Mouse (Mus musculus): ENCODE data around the gene Fgfr2. TPM values are rescaled to one million over a fixed set of nuclear protein-coding genes. Genes with fewer than 3 reads are reported as not detected.
A peak's percentile ranks its signal among the peaks of the same experiment; 100 is the strongest.

Gene Fgfr2
- polyA plus RNA-seq, 1 experiment from 2014 or later: 11.4 TPM

DNA sequence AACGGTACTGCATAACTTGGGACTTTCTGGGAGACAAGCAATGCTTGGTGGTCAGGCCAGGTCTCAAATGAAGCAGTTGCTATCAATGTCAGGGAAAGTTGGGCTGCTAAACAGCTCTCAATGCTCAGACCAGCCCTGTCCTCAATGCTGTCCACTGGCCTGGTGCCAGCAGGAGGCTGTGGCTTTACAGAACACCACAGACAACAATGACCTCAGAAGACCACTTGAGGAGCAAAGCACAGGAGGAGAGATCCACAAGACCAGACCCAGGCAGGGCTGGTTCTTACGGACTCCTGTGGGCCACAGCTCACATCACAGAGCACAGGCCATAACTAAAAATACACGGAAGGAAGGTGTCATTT is 368.8 kb downstream of the Fgfr2 start:
- H3K27me3 ChIP-seq (ENCODE audit: control insufficient read depth, insufficient read depth, low read depth, low read length): no peaks in the 10 kb centered on the region
- no peak overlapping the region for H3K4me2 ChIP-seq (ENCODE audit: low read depth, low read length)
- H3K4me3 ChIP-seq (ENCODE audit: low read depth, low read length): no peak overlapping the region
- H3K36me3 ChIP-seq (ENCODE audit: control insufficient read depth, insufficient read depth): peaks cover 59% of the 10 kb centered on the region
- H3K4me1 ChIP-seq (ENCODE audit: control insufficient read depth, low read depth, low read length): peaks cover 26% of the 10 kb centered on the region
- H3K9me3 ChIP-seq (replicated peaks; ENCODE audit: control insufficient read depth, low read length): no peaks in the 10 kb centered on the region
- H3K9ac ChIP-seq (ENCODE audit: low read depth, low read length): peak overlapping the region; percentile 3; the same call in 1 of the 2 replicates
- no peak overlapping the region for H3K27ac ChIP-seq (ENCODE audit: low read length)
- 78% methylated on average over 3 of the region's 3 CpGs for whole genome bisulfite sequencing (ENCODE audit: insufficient replicate concordance)
- ATAC-seq (ENCODE audit: low read depth): no peak

- Histone ChIP-seq H3K36me3 (ENCODE audit: control insufficient read depth, insufficient read depth) (peaks cover 56% of the 10 kb centered on the region), H3K4me1 (ENCODE audit: control insufficient read depth, low read depth, low read length) (peaks cover 26% of the 10 kb centered on the region), H3K9me3 (replicated peaks; ENCODE audit: control insufficient read depth, low read length) (no peaks in the 10 kb centered on the region), H3K4me3 (ENCODE audit: low read depth, low read length) (no peak overlapping the region), H3K27me3 (ENCODE audit: control insufficient read depth, insufficient read depth, low read depth, low read length) (no peaks in the 10 kb centered on the region), H3K9ac (ENCODE audit: low read depth, low read length) (peak overlapping the region; percentile 3; the same call in 1 of the 2 replicates), H3K27ac (ENCODE audit: low read length) (peak overlapping the region; percentile 11; the same call in 1 of the 2 replicates), H3K4me2 (ENCODE audit: low read depth, low read length) (no peak overlapping the region)
- 59% methylated on average over 4 of the region's 4 CpGs for WGBS (ENCODE audit: insufficient replicate concordance)
- no peak for ATAC-seq (ENCODE audit: low read depth)
Observed at GRCm38 (mm10) chr7:132753518-132754388, 369.4 kb downstream of the Fgfr2 start.

- Histone ChIP-seq H3K9me3 (replicated peaks; ENCODE audit: control insufficient read depth, low read length) (no peaks in the 10 kb centered on the region), H3K27ac (ENCODE audit: low read length) (no peak overlapping the region), H3K4me3 (ENCODE audit: low read depth, low read length) (no peak overlapping the region), H3K4me1 (ENCODE audit: control insufficient read depth, low read depth, low read length) (peaks cover 26% of the 10 kb centered on the region), H3K4me2 (ENCODE audit: low read depth, low read length) (no peak overlapping the region), H3K36me3 (ENCODE audit: control insufficient read depth, insufficient read depth) (peaks cover 38% of the 10 kb centered on the region), H3K27me3 (ENCODE audit: control insufficient read depth, insufficient read depth, low read depth, low read length) (no peaks in the 10 kb centered on the region), H3K9ac (ENCODE audit: low read depth, low read length) (no peak overlapping the region)
- ATAC-seq (ENCODE audit: low read depth): no peak
- WGBS (ENCODE audit: insufficient replicate concordance): 66% methylated on average over 2 of the region's 2 CpGs
Observed at GRCm38 (mm10) chr7:132751716-132752115, 371.4 kb downstream of the Fgfr2 start.

DNA sequence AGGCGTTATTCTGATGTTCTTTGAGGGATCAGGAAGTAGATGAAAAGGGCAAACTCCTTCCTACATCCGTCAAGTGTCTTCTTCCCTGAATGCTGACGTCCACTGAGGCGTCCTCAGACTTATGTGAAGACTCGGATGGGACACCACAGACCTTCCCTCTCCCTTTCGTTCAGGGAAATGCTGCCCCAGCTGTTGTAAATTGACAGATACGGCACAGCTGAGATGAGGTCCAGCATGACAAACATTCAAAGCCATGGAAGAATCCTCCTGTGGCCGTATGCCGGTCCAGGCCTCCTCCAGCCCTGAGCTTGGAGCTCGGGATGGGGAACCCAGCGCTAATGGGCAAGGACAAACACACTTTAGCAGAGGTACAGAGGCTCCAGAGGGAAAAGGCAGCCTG is 373.6 kb downstream of the Fgfr2 start:
- Histone ChIP-seq H3K9ac (ENCODE audit: low read depth, low read length) (no peak overlapping the region), H3K27ac (ENCODE audit: low read length) (no peak overlapping the region), H3K4me3 (ENCODE audit: low read depth, low read length) (no peak overlapping the region), H3K4me1 (ENCODE audit: control insufficient read depth, low read depth, low read length) (peaks cover 10% of the 10 kb centered on the region), H3K9me3 (replicated peaks; ENCODE audit: control insufficient read depth, low read length) (no peaks in the 10 kb centered on the region), H3K27me3 (ENCODE audit: control insufficient read depth, insufficient read depth, low read depth, low read length) (no peaks in the 10 kb centered on the region), H3K36me3 (ENCODE audit: control insufficient read depth, insufficient read depth) (peaks cover 23% of the 10 kb centered on the region), H3K4me2 (ENCODE audit: low read depth, low read length) (no peak overlapping the region)
- ATAC-seq (ENCODE audit: low read depth): no peak
- WGBS (ENCODE audit: insufficient replicate concordance): 88% methylated on average over 11 of the region's 11 CpGs

DNA sequence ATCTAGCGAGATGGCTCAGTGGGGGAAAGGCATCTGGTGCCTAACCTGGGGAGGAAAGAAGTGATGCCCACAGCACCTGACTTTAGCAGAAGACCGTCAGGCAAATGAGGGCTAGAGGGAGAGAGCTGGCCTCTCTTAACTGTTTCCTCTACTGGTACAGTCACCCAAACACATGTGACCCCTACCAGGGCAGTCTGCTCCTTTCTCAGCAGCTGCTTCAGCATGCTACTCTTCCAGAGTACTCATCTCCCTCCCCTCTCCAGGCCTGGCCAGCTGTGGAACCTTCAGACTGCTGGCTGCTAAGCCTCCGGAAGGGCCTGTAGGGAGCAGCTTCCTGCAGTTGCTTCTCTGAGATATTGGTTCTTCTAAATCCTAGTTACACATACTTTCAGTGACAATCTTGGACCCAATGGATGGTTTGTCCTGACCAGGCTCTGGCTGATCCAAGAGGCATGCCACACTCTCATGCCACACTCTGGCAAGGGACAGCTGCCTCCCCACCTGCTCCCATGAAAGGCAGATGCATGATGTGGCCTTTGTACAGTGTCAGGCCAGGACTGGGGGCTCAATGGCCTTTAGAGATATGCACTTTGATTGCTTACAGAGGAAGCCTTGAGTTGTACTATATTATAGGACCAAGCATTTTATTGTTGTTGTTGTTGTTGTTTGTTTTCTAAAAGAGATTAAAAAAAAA is 374.9 kb downstream of the Fgfr2 start:
- Histone ChIP-seq H3K4me3 (ENCODE audit: low read depth, low read length) (no peak overlapping the region), H3K27ac (ENCODE audit: low read length) (no peak overlapping the region), H3K4me2 (ENCODE audit: low read depth, low read length) (no peak overlapping the region), H3K9ac (ENCODE audit: low read depth, low read length) (no peak overlapping the region), H3K36me3 (ENCODE audit: control insufficient read depth, insufficient read depth) (peaks cover 23% of the 10 kb centered on the region), H3K27me3 (ENCODE audit: control insufficient read depth, insufficient read depth, low read depth, low read length) (no peaks in the 10 kb centered on the region), H3K4me1 (ENCODE audit: control insufficient read depth, low read depth, low read length) (no peaks in the 10 kb centered on the region; the same call in 1 of the 2 replicates), H3K9me3 (replicated peaks; ENCODE audit: control insufficient read depth, low read length) (no peaks in the 10 kb centered on the region)
- no peak for ATAC-seq (ENCODE audit: low read depth)
- WGBS (ENCODE audit: insufficient replicate concordance): 76% methylated on average over 3 of the region's 3 CpGs

- no peak for ATAC-seq (ENCODE audit: low read depth)
- Histone ChIP-seq H3K9me3 (replicated peaks; ENCODE audit: control insufficient read depth, low read length) (no peaks in the 10 kb centered on the region), H3K27me3 (ENCODE audit: control insufficient read depth, insufficient read depth, low read depth, low read length) (no peaks in the 10 kb centered on the region), H3K4me1 (ENCODE audit: control insufficient read depth, low read depth, low read length) (no peaks in the 10 kb centered on the region; the same call in 1 of the 2 replicates), H3K4me2 (ENCODE audit: low read depth, low read length) (no peak overlapping the region), H3K9ac (ENCODE audit: low read depth, low read length) (no peak overlapping the region), H3K4me3 (ENCODE audit: low read depth, low read length) (no peak overlapping the region), H3K27ac (ENCODE audit: low read length) (no peak overlapping the region), H3K36me3 (ENCODE audit: control insufficient read depth, insufficient read depth) (peaks cover 20% of the 10 kb centered on the region)
- WGBS (ENCODE audit: insufficient replicate concordance): 80% methylated on average over 6 of the region's 6 CpGs
Observed at GRCm38 (mm10) chr7:132747096-132747495, 376.1 kb downstream of the Fgfr2 start.

- Histone ChIP-seq H3K36me3 (ENCODE audit: control insufficient read depth, insufficient read depth) (peaks cover 12% of the 10 kb centered on the region), H3K4me2 (ENCODE audit: low read depth, low read length) (no peak overlapping the region), H3K4me1 (ENCODE audit: control insufficient read depth, low read depth, low read length) (peaks cover 31% of the 10 kb centered on the region), H3K4me3 (ENCODE audit: low read depth, low read length) (no peak overlapping the region), H3K9ac (ENCODE audit: low read depth, low read length) (no peak overlapping the region), H3K9me3 (replicated peaks; ENCODE audit: control insufficient read depth, low read length) (no peaks in the 10 kb centered on the region), H3K27ac (ENCODE audit: low read length) (no peak overlapping the region), H3K27me3 (ENCODE audit: control insufficient read depth, insufficient read depth, low read depth, low read length) (no peaks in the 10 kb centered on the region)
- ATAC-seq (ENCODE audit: low read depth): no peak
- WGBS (ENCODE audit: insufficient replicate concordance): 89% methylated on average over 5 of the region's 5 CpGs
Observed at GRCm38 (mm10) chr7:132742912-132743311, 380.2 kb downstream of the Fgfr2 start.

GRCm38 (mm10) chr7:132739829-132740228 is 383.3 kb downstream of the Fgfr2 start:
- no peaks in the 10 kb centered on the region for H3K27me3 ChIP-seq (ENCODE audit: control insufficient read depth, insufficient read depth, low read depth, low read length)
- H3K4me3 ChIP-seq (ENCODE audit: low read depth, low read length): peak overlapping the region; percentile 30
- no peaks in the 10 kb centered on the region for H3K9me3 ChIP-seq (replicated peaks; ENCODE audit: control insufficient read depth, low read length)
- peak overlapping the region; percentile 78 for H3K27ac ChIP-seq (ENCODE audit: low read length)
- ATAC-seq (ENCODE audit: low read depth): no peak
- H3K4me1 ChIP-seq (ENCODE audit: control insufficient read depth, low read depth, low read length): peaks cover 58% of the 10 kb centered on the region
- 39% methylated on average over 6 of the region's 6 CpGs for WGBS (ENCODE audit: insufficient replicate concordance)
- peak overlapping the region; percentile 43 for H3K9ac ChIP-seq (ENCODE audit: low read depth, low read length)
- peak overlapping the region; percentile 50 for H3K4me2 ChIP-seq (ENCODE audit: low read depth, low read length)
- peaks cover 15% of the 10 kb centered on the region for H3K36me3 ChIP-seq (ENCODE audit: control insufficient read depth, insufficient read depth)

- Histone ChIP-seq H3K27ac (ENCODE audit: low read length) (peak overlapping the region; percentile 78), H3K4me1 (ENCODE audit: control insufficient read depth, low read depth, low read length) (peaks cover 62% of the 10 kb centered on the region)
Observed at GRCm38 (mm10) chr7:132738844-132739243, 384.3 kb downstream of the Fgfr2 start.

More at GRCm38 (mm10) chr7:132738844-132739243, 384.3 kb downstream of the Fgfr2 start:
- WGBS (ENCODE audit: insufficient replicate concordance): 37% methylated on average over 6 of the region's 6 CpGs
- H3K4me2 ChIP-seq (ENCODE audit: low read depth, low read length): peak overlapping the region; percentile 50
- H3K36me3 ChIP-seq (ENCODE audit: control insufficient read depth, insufficient read depth): peaks cover 21% of the 10 kb centered on the region
- ATAC-seq (ENCODE audit: low read depth): peak; percentile 91
- no peaks in the 10 kb centered on the region for H3K27me3 ChIP-seq (ENCODE audit: control insufficient read depth, insufficient read depth, low read depth, low read length)
- no peaks in the 10 kb centered on the region for H3K9me3 ChIP-seq (replicated peaks; ENCODE audit: control insufficient read depth, low read length)
- H3K4me3 ChIP-seq (ENCODE audit: low read depth, low read length): peak overlapping the region; percentile 30
- peak overlapping the region; percentile 43 for H3K9ac ChIP-seq (ENCODE audit: low read depth, low read length)
